Mouse (Mus musculus) kidney, postnatal 0 days (tissue): ENCODE results near the gene Raet1d. TPM values are rescaled to one million over a fixed set of nuclear protein-coding genes. Genes with fewer than 3 reads are reported as not detected.
"Not testable (repeated sequence)": the region's sequence is repeated elsewhere in the genome, so short reads cannot be mapped to it uniquely, and the experiment has no call there.

ENCODE experiments used
- ATAC-seq: fragments of 200-750 bp; cut with Nextera tagmentation; replicated peaks from 2 replicates; pipeline ENCODE4 v1.8.0; 2017; ENCODE audit warnings: low read depth, moderate number of reproducible peaks, moderate TSS enrichment, moderate library complexity; ENCODE audit not compliant: low FRiP score
- DNase-seq: peaks from one replicate; pipeline ENCODE4 v3.0.0-alpha.2; 2016; ENCODE audit warnings: low spot score
- H3K27ac ChIP-seq: fragments of 300-500 bp; sonication (generic); 2 replicates; pipeline ENCODE4 v1.5.1; 2014; ENCODE audit warnings: mild to moderate bottlenecking
- H3K27me3 ChIP-seq: fragments of 300-500 bp; sonication (generic); 2 replicates; pipeline ENCODE4 v1.6.1; 2014; ENCODE audit warnings: low read length, mixed read lengths; ENCODE audit not compliant: insufficient read depth
- H3K36me3 ChIP-seq: fragments of 300-500 bp; sonication (generic); 2 replicates; pipeline ENCODE4 v1.6.1; 2014; ENCODE audit warnings: low read length, mixed read lengths; ENCODE audit not compliant: insufficient read depth
- H3K4me1 ChIP-seq: fragments of 300-500 bp; sonication (generic); replicated peaks from 2 replicates; pipeline ENCODE4 v1.6.1; 2014; ENCODE audit warnings: antibody characterized with exemption, low read length, mixed read lengths; ENCODE audit not compliant: insufficient read depth
- H3K4me2 ChIP-seq: fragments of 300-500 bp; sonication (generic); 2 replicates; pipeline ENCODE4 v1.6.1; 2014; ENCODE audit warnings: mild to moderate bottlenecking, low read length, moderate library complexity, mixed read lengths
- H3K4me3 ChIP-seq: fragments of 300-500 bp; sonication (generic); replicated peaks from 2 replicates; pipeline ENCODE4 v1.5.1; 2014; ENCODE audit warnings: low read depth, low read length
- H3K9ac ChIP-seq: fragments of 300-500 bp; sonication (generic); 2 replicates; pipeline ENCODE4 v1.6.1; 2014; ENCODE audit warnings: low read depth, low read length
- H3K9me3 ChIP-seq: fragments of 300-500 bp; sonication (generic); replicated peaks from 2 replicates; pipeline ENCODE4 v1.6.1; 2016; ENCODE audit warnings: low read length, inconsistent platforms, mixed read lengths
- WGBS: fragments of 180-500 bp; shearing (Covaris S2); extraction: QIAGEN DNeasy Blood & Tissue Kit; methylation state at CpG from one replicate; pipeline ENCODE4 v1.1.7; 2014; 5-methylcytosine and 5-hydroxymethylcytosine counted together
- polyA plus RNA-seq: library from polyadenylated mRNA; unstranded; fragments of >200 nt; fragmentation: Nextera tagmentation; extraction: Ambion mirVana; gene quantifications from 2 replicates; pipeline ENCODE4 v1.2.1, GENCODE M21; 2015

The Raet1d gene
- polyA plus RNA-seq, 1 experiment from 2014 or later = 5.3 TPM

DNA sequence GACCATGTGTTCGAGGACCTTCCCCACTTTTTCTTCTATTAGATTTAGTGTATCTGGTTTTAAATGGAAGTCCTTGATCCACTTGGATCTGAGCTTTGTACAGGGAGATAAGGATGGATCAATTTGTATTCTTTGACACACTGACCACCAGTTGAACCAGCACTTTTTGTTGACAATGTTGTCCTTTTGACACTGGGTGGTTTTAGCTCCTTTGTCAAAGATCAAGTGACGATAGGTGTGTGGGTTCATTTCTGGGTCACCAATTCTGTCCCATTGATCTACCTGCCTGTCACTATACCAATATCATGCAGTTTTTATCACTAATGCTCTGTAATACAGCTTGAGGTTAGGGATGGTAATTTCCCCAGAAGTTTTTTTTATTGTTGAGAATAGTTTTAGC is 4.6 kb downstream of the Raet1d start:
- ATAC-seq, H3K27me3 ChIP-seq, H3K9ac ChIP-seq, H3K36me3 ChIP-seq, DNase-seq, H3K27ac ChIP-seq, H3K4me1 ChIP-seq, H3K4me2 ChIP-seq, H3K4me3 ChIP-seq, H3K9me3 ChIP-seq: not testable (repeated sequence)
- 93% methylated on average over 2 of the region's 2 CpGs for WGBS

DNA sequence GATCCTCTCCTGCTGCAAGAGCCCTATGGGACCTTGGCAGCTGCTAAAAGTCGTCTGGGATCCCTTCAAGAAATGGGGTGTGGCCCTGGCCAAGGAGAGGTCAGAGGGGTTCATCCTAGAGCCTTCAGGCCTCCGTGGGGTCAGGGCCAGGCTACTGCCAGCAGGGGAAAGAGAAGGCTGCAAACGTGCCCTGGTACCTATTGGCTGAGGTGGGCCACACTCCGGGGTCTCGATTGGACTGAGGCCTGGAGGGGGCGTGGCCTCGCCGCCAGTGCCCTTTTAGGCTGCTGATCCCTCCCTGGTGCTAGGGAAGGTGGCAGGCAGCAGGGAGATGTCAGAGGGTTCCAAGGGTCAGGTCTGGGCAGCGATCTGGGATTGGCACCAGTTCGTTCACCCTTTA is 20.9 kb downstream of the Raet1d start:
- ATAC-seq, H3K27me3 ChIP-seq, H3K4me2 ChIP-seq, H3K27ac ChIP-seq, H3K9me3 ChIP-seq, H3K9ac ChIP-seq, DNase-seq, H3K4me3 ChIP-seq, H3K36me3 ChIP-seq, H3K4me1 ChIP-seq: not testable (repeated sequence)
- WGBS = 11% methylated on average over 3 of the region's 10 CpGs

DNA sequence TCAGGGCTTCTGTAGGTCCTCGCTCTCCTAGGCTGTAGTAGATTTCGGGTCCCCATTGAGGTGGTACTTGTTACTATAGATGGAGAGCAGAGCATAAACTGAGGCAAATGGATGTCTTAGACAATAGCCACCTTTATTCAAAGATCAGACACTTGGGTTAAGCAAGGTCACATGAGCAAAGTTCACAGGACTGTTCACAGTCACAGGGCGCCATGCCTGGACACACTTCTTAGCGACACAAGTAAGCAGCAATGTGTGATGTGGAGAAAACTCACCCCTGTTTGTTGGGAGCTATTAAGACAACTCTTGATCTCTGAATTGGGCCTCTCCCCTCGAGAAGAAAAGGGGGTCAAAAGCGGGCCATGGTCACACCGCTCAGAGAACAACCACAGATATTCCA is 29.8 kb downstream of the Raet1d start:
- H3K36me3 ChIP-seq, H3K27me3 ChIP-seq, H3K4me1 ChIP-seq, ATAC-seq, DNase-seq, H3K9ac ChIP-seq, H3K4me2 ChIP-seq, H3K9me3 ChIP-seq, H3K27ac ChIP-seq, H3K4me3 ChIP-seq: not testable (repeated sequence)
- 92% methylated on average over 7 of the region's 7 CpGs for WGBS

DNA sequence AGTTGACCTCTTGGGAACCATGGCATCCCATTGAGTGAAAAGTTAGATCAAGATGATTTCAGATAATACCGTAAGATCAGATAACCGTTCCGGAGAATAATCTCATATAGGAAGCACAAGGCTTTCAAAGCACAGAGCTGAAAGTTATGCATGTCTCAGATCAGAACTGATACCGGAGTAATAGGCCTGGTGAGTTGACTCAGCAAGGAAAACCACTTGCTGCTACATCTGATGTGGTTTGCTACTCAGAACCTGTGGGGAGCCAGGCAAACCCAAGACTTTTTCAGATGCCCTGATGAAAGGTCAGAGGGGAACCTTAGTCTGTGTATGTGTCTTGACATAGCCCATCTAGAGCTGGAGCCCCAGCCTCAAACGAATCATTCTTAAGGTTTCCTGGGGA is 31.3 kb downstream of the Raet1d start:
- H3K4me3 ChIP-seq, H3K4me1 ChIP-seq, H3K36me3 ChIP-seq, DNase-seq, H3K27ac ChIP-seq, H3K27me3 ChIP-seq, ATAC-seq, H3K4me2 ChIP-seq, H3K9me3 ChIP-seq, H3K9ac ChIP-seq: not testable (repeated sequence)
- 82% methylated on average over 2 of the region's 5 CpGs for WGBS

DNA sequence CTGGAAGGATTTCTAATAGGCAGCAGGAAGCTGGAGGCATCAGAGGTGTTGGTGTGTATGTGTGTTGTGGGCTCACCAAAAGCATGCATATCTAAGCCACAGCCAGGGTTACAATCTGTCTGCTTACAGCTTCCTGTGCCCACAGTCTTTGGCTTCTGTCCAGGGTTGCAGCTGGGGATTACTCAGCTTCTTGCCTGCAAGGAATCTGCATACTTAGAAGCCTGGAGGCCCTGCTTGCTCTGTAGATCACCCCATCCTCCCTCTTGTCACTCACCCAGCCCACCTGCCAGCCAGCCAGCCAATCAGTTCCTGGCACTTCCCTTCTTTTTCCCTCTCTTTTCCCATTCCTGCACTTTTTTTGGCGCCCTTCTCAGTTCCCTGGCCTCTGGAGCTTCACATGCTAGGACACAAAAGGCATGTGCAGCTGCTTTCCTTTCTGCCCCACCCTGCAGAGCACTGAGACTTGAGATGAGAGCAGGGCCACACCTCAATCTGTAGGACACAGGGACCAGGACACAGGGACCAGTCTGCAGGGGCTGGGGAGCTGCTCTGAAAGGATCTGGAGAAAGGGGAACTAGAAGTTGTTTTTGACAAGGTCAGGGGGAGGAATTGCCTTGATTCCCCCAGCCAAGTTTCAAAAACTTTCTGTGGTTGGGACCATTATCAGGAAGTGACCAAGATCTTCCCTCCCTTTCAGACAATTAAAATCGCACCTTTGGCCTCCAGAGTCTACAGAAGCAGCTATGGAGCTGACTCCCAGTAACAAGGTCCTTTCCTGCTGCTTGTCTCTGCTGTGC is 32.9 kb downstream of the Raet1d start:
- not testable (repeated sequence) for H3K27me3 ChIP-seq, H3K9ac ChIP-seq
- WGBS = no CpG with 5 or more reads among the region's 2 CpGs

DNA sequence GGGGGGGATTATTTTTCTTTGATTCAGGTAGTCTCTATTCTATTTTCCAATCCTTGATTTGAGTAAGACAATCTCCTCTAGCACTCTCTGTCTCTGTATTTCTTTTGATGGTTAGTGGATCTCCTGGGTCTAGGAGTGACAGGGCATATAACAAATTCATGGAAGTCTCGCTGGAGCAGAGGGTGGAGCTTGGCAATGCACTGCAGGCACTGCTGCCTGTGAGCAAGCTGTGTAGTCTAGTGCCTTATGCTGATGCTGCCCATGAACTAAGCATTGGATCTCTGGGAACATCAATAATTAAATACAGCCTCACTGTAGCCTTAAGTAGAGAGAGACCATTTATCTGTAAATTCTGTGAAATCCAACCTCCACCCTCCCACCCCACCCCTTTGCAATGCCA is 36.3 kb downstream of the Raet1d start:
- not testable (repeated sequence) for H3K27ac ChIP-seq, H3K9me3 ChIP-seq, H3K36me3 ChIP-seq, H3K4me3 ChIP-seq, DNase-seq, H3K27me3 ChIP-seq, H3K4me1 ChIP-seq, H3K9ac ChIP-seq, H3K4me2 ChIP-seq, ATAC-seq
- 27% methylated on average over 1 of the region's 1 CpGs for WGBS

More for the DNA sequence above, 32.9 kb downstream of the Raet1d start:
- not testable (repeated sequence) for ATAC-seq, H3K27ac ChIP-seq, H3K4me2 ChIP-seq, DNase-seq, H3K4me3 ChIP-seq, H3K36me3 ChIP-seq, H3K4me1 ChIP-seq, H3K9me3 ChIP-seq
